Mouse (Mus musculus) T-helper 1 cell (primary cell): Measurements from ENCODE around the gene Slc12a6.

Source experiments
- in situ Hi-C: fragments of 300-600 bp; cut with MboI, MseI; formaldehyde crosslinking; loops from one replicate; pipeline ENCODE4 v1.15.1; 2025; ENCODE audit warnings: high pct_unique_total_duplicates

Gene Slc12a6

DNA sequence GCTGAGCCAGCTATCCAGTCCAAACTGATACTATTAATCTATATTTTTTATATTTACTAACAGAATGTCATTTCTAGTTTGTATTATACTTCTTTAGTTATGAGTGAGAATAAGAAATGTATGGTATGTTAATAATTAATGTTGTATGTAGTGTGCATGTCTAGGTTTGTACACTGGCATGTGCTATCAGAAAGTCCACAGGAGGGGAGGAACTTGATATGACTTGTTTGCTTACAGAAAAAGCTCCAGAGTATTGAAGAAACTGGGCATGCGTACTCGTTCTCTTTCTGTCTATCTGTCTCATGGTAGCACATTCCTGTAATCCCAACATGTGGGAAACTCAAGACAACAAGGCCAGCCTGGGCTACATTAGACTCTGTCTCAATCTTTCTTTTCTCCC is 52.6 kb downstream of the Slc12a6 start:
- in situ Hi-C loops: no loop called here

DNA sequence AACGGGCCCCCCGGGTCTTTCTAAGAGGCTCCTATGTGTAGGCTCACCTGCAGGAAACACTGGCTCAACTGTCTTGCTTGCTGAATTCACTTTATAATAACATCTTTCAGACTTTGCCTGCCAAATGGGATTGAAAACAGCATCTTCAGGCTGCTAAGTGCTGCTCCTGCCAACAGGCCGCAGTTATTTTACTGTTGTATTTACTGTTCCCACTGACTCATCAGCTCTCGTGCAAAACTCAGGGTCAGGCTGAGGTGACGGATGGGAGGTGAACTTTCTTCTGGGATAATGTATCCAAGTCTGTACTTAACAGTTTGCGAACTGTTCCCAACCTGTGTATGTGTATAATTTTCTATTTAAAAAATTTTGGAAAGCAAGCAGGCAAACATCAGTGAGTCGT is 53.3 kb downstream of the Slc12a6 start:
- in situ Hi-C loops: no loop called here

GRCm38 (mm10) chr2:112328069-112328777 is 62.6 kb downstream of the Slc12a6 start:
- in situ Hi-C loops: no loop called here

- in situ Hi-C loops: no loop called here
Observed at GRCm38 (mm10) chr2:112332051-112332898, 66.7 kb downstream of the Slc12a6 start.

- in situ Hi-C loops: no loop called here
Observed at GRCm38 (mm10) chr2:112337211-112337610, 71.6 kb downstream of the Slc12a6 start.

- in situ Hi-C loops: loop anchor here (10.0 kb wide), 1 partner anchor 1045 kb away; the partner anchor contains the start of gene Olfr1278
Observed at GRCm38 (mm10) chr2:112339736-112340135, 74.1 kb downstream of the Slc12a6 start.

- in situ Hi-C loops: loop anchor here (10.0 kb wide), 1 partner anchor 1046 kb away; the partner anchor contains the start of gene Olfr1278
Observed at GRCm38 (mm10) chr2:112341117-112341516, 75.5 kb downstream of the Slc12a6 start.

DNA sequence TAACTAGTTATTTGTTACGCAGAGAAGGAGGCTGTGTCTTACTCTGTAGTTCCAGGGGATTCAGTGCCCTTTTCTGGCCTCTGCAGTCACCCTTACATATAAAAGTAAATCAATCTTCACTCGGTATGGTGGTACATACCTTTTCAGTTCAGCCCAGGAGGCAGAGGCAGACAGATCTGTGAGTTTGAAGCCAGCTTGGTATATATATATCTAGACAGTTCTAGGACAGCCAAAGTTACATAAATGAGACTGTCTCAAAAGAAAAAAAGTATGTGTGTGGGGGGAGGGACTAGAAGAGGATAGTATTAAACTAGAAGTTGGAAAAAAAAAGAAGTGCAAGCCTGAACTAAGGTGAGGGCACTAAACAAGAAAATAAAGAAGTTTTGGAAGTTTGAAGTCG is 82.6 kb downstream of the Slc12a6 start:
- in situ Hi-C loops: loop anchor here (10.0 kb wide), 1 partner anchor 1053 kb away; the partner anchor contains the start of gene Olfr1278

- in situ Hi-C loops: no loop called here
Observed at GRCm38 (mm10) chr2:112353685-112354455, 88.2 kb downstream of the Slc12a6 start.

DNA sequence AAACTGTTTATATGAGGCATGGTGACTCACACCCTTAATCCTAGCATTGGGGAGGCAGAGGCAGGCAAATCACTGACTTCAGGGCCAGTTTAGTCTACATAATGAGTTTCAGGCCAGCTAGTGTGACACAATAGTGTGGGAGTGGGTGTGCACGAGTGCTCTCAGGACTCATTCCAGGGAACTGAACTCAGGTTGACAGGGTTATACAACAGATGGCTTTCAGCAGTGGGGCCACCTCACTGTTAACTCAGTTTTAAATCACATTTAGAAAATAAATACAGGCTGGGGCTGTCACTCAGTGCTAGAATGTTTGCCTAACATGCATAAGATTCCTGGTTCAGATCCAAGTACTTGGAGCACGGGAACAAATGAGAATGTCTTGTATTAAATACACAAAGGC is 94.0 kb downstream of the Slc12a6 start:
- in situ Hi-C loops: no loop called here

DNA sequence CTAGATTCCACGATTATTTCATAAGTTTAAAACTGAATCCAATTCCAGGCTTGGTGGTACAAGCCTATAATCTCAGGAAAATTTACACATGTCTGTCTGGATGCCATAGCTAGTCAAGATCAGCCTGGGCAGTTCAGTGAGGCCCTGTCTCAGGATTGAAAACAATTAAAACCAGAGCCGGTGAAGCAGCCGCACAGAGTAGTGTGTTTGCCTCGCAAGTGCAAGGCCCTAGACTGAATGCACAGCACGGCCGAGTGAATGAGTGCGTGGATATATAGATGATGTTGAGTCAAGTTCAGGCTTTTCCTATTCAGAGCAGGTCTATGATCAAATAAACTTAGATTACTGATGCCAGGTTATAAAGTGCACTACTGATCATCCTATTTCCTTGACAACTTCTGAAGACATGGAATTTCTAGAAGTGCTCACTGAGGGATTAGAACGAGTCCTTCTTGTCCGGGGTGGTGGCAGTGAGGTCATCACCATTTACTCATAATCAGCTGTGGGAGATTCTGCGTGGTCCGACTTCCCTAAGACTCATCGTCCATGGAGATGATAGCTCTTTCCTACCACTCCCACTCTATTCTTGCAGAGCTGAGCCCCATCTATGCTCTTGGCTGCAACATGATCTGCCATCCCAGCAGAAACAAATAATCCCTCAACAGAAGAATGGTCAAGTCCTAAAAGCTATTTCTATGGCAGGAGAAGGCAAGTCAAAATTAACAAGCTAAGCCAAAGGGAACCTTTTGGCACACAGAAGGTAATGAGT is 94.6 kb downstream of the Slc12a6 start:
- in situ Hi-C loops: no loop called here

GRCm38 (mm10) chr2:112360781-112361169 is 95.2 kb downstream of the Slc12a6 start:
- in situ Hi-C loops: no loop called here

GRCm38 (mm10) chr2:112367222-112367621 is 101.6 kb downstream of the Slc12a6 start:
- in situ Hi-C loops: loop anchor here (5.0 kb wide), 1 partner anchor 110 kb away; the partner anchor contains the start of gene Nutm1

GRCm38 (mm10) chr2:112367726-112368673 is 102.4 kb downstream of the Slc12a6 start, which contains the start of gene Emc4:
TSS of gene Emc4 (minus strand) at chr2:112368027.
- in situ Hi-C loops: loop anchor here (5.0 kb wide), 1 partner anchor 111 kb away; the partner anchor contains the start of gene Nutm1

- in situ Hi-C loops: loop anchor here (5.0 to 10.0 kb wide), 2 partner anchors 105 to 113 kb away; partner anchors contain the start of gene Nutm1
Observed at GRCm38 (mm10) chr2:112369941-112370340, 104.3 kb downstream of the Slc12a6 start.

- in situ Hi-C loops: loop anchor here (10.0 kb wide), 1 partner anchor 102 kb away; no protein-coding TSS in a partner anchor
Observed at GRCm38 (mm10) chr2:112373141-112373540, 107.5 kb downstream of the Slc12a6 start.

GRCm38 (mm10) chr2:112374610-112375009 is 109.0 kb downstream of the Slc12a6 start:
- in situ Hi-C loops: loop anchor here (10.0 kb wide), 1 partner anchor 100 kb away; no protein-coding TSS in a partner anchor

- in situ Hi-C loops: loop anchor here (10.0 kb wide), 1 partner anchor 96 kb away; no protein-coding TSS in a partner anchor
Observed at GRCm38 (mm10) chr2:112378973-112379898, 113.6 kb downstream of the Slc12a6 start, which contains the start of gene Katnbl1. TSS of gene Katnbl1 (plus strand) at chr2:112379211.
